Mouse (Mus musculus) ES-Bruce4 (cell line): ENCODE results near the gene Osbpl6. TPM values are rescaled to one million over a fixed set of nuclear protein-coding genes. Genes with fewer than 3 reads are reported as not detected.

Source experiments
- H3K27ac ChIP-seq: 2 replicates; pipeline ENCODE4 v1.5.1; 2012; ENCODE audit warnings: low read length, inconsistent platforms; ENCODE audit not compliant: insufficient read depth
- H3K27me3 ChIP-seq: 2 replicates; pipeline ENCODE4 v1.6.1; 2012; ENCODE audit warnings: mild to moderate bottlenecking, low read length, inconsistent platforms; ENCODE audit not compliant: control insufficient read depth, poor library complexity, insufficient read depth, severe bottlenecking
- H3K36me3 ChIP-seq: 2 replicates; pipeline ENCODE4 v1.6.1; 2012; ENCODE audit warnings: inconsistent platforms, mild to moderate bottlenecking, low read length, moderate library complexity; ENCODE audit not compliant: control insufficient read depth, poor library complexity, insufficient read depth, severe bottlenecking
- H3K4me1 ChIP-seq: one replicate; pipeline ENCODE4 v1.8.1; 2011; ENCODE audit warnings: low read length; ENCODE audit not compliant: control insufficient read depth, insufficient read depth
- H3K4me3 ChIP-seq: 2 replicates; pipeline ENCODE4 v1.5.1; 2011; ENCODE audit warnings: low read depth, mild to moderate bottlenecking, low read length
- H3K9ac ChIP-seq: 2 replicates; pipeline ENCODE4 v1.6.1; 2012; ENCODE audit warnings: low read depth, mild to moderate bottlenecking, inconsistent platforms; ENCODE audit not compliant: poor library complexity, severe bottlenecking
- H3K9me3 ChIP-seq: replicated peaks from 2 replicates; pipeline ENCODE4 v1.6.1; 2012; ENCODE audit warnings: mild to moderate bottlenecking, low read length, inconsistent platforms; ENCODE audit not compliant: control insufficient read depth, poor library complexity, insufficient read depth, severe bottlenecking
- CTCF ChIP-seq: IDR thresholded peaks from one replicate; pipeline ENCODE4 v1.8.1; 2011; ENCODE audit warnings: low read depth, low read length
- EP300 ChIP-seq: IDR thresholded peaks from 2 replicates; pipeline ENCODE4 v1.6.1; 2011; ENCODE audit warnings: low read depth, low read length; ENCODE audit not compliant: insufficient read depth
- POLR2A ChIP-seq: IDR thresholded peaks from one replicate; pipeline ENCODE4 v1.8.1; 2011; ENCODE audit warnings: low read length; ENCODE audit not compliant: insufficient read depth
- polyA plus RNA-seq: library from polyadenylated mRNA; stranded (reverse); fragments of >200 nt; gene quantifications from 2 replicates; pipeline ENCODE4 v1.2.4, GENCODE M21; 2011; ENCODE audit warnings: low read depth; ENCODE audit not compliant: missing spikeins, insufficient read depth, insufficient read length

Gene Osbpl6
- polyA plus RNA-seq, 1 experiment, result 6.6 TPM

DNA sequence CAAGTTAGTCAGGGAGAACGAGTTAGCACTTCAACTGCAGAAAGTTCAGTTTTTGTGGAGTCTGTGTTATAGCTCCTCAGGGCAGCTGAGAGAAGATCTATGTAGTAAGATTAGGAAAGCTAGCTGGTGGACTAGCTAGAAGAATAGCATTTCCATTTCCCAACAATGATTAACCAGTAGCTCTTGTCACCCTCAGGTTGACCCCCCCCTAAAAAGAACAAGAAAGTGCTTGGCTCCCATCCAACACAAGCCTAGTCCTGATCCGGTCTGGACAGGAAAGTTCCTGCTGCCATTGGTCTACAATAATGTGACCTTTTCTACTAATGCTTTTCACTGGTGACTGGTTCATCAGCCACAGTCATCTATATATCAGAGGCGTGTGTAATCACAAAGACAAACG is 157.6 kb downstream of the Osbpl6 start:
- H3K9me3 ChIP-seq, result no peaks in the 10 kb centered on the region
- no peaks in the 10 kb centered on the region for H3K27me3 ChIP-seq
- TF ChIP-seq EP300 (no peak), POLR2A (no peak), CTCF (no peak)
- H3K9ac ChIP-seq, result no peak overlapping the region
- H3K4me3 ChIP-seq, result no peak overlapping the region
- no peak overlapping the region for H3K27ac ChIP-seq
- H3K4me1 ChIP-seq, result no peaks in the 10 kb centered on the region
- H3K36me3 ChIP-seq, result no peaks in the 10 kb centered on the region

DNA sequence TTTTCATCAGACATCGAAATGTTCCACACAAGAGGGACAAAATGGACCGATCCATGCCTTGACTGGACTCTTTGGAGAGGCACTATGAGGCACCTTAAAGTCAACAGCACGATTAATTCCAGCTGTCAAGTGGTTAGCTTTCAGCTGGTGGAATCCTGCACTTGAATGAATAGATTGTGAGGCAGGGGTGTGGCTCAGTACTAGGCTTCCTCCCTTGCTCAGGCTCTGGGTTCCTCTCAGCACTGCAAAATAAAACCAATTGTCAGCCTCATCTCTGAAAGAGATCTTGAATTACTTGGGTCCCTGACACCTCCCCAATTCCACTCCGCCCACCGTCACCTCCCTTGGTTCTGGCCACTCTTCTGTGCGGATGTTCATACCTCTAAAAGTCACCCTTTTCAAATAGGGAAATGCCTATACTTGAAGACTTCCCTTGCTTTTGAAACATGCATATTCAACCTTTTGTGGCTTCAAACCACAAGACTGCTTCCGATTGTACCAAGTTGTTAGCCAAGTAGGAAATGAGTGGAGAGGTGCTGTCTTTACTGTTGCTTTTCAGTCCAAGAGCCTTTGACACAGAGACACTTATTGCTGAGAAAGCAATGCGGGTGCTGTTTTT is 160.7 kb downstream of the Osbpl6 start:
- Histone ChIP-seq H3K4me3 (no peak overlapping the region), H3K36me3 (no peaks in the 10 kb centered on the region), H3K27ac (no peak overlapping the region), H3K9ac (no peak overlapping the region), H3K4me1 (no peaks in the 10 kb centered on the region), H3K27me3 (no peaks in the 10 kb centered on the region), H3K9me3 (no peaks in the 10 kb centered on the region)
- TF ChIP-seq POLR2A (no peak), CTCF (no peak), EP300 (no peak)

DNA sequence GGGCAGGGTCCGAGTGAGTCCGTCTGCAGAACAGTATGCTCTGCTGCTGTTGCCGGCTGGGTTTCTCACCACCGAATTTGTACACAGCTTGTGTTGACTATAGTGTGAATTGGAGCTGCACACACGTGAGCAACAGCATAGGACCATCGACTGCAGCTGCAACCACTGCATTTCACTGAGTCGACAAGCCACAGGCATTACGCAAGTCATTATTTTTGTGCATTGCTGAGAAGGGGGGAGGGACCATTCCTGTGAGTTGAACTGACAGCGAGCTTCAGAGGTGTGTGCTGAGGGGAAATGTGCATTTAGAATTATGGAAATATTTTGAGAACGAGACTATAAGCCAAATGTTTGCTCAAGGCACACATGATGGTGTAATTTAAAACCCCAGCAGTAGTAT is 165.2 kb downstream of the Osbpl6 start:
- Histone ChIP-seq H3K27ac (no peak overlapping the region), H3K27me3 (no peaks in the 10 kb centered on the region), H3K4me3 (no peak overlapping the region), H3K9ac (no peak overlapping the region), H3K36me3 (no peaks in the 10 kb centered on the region), H3K4me1 (no peaks in the 10 kb centered on the region), H3K9me3 (no peaks in the 10 kb centered on the region)
- TF ChIP-seq POLR2A, result no peak
- TF ChIP-seq EP300, result no peak
- TF ChIP-seq CTCF, result no peak

DNA sequence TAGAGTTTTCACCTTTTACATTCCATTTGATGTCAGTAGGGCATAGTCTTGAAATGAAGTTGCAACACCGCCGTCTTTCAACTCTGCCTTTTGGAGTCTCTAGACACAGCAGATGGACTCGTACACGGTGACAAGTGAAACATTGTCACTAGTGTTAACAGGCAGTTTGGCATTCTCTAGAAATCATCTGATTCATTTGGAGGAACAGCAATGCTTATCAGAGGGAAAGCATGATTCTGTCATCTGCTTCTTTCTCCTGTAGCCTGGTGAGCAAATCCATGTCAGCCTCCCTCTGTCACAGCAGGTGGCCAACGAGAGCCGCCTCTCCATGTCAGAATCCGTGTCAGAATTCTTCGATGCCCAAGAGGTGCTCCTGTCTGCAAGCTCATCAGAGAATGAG is 172.6 kb downstream of the Osbpl6 start:
- no peaks in the 10 kb centered on the region for H3K27me3 ChIP-seq
- TF ChIP-seq POLR2A (no peak), CTCF (no peak), EP300 (no peak)
- H3K27ac ChIP-seq, result no peak overlapping the region
- H3K36me3 ChIP-seq, result no peaks in the 10 kb centered on the region
- no peak overlapping the region for H3K9ac ChIP-seq
- H3K4me3 ChIP-seq, result no peak overlapping the region
- H3K9me3 ChIP-seq, result 0 out of 2 replicates have a peak, but pooled peaks cover 6% of the 10 kb centered on the region
- no peaks in the 10 kb centered on the region for H3K4me1 ChIP-seq

DNA sequence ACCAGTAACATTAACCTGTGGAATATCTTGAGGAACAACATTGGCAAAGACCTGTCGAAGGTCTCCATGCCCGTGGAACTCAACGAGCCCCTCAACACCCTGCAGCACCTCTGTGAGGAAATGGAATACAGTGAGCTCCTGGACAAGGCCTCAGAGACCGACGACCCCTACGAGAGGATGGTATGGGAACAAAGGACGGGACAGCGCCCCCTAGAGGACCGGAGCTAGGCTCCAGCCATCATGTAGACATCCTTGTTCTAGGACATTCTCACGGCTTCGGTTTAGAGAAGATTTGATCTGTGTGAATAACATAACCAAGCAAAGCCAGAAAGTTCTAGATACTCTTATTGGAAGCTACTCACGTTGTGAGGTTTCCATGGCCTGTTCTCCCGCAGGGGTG is 178.8 kb downstream of the Osbpl6 start:
- H3K36me3 ChIP-seq, result no peaks in the 10 kb centered on the region
- 0 out of 2 replicates have a peak, but pooled peaks cover 6% of the 10 kb centered on the region for H3K9me3 ChIP-seq
- no peak overlapping the region for H3K4me3 ChIP-seq
- H3K4me1 ChIP-seq, result no peaks in the 10 kb centered on the region
- H3K27me3 ChIP-seq, result no peaks in the 10 kb centered on the region
- TF ChIP-seq CTCF, result peak; percentile 10
- TF ChIP-seq POLR2A, result no peak
- H3K9ac ChIP-seq, result no peak overlapping the region
- H3K27ac ChIP-seq, result no peak overlapping the region

DNA sequence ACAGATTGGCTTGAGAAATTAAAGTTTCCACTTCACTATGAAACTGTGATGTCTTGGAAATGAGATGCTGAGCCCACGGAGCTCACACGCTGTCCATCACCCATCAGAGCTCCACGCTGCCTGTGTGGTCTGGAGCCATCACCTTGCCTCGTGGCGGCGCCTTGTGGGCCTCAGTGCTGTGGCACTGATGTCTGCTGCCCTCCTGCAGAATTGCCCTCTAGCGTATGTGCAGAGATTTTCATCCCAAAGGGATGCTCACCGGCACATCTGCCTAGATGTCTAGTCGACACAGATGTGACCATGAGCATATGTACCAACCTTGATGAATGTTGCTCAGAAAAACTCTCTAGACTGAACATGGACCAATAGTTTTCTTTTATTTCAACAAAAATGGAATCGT is 180.6 kb downstream of the Osbpl6 start:
- TF ChIP-seq EP300 (no peak), CTCF (no peak), POLR2A (no peak)
- H3K9me3 ChIP-seq, result 0 out of 2 replicates have a peak, but pooled peaks cover 6% of the 10 kb centered on the region
- H3K4me3 ChIP-seq, result no peak overlapping the region
- no peaks in the 10 kb centered on the region for H3K4me1 ChIP-seq
- no peak overlapping the region for H3K27ac ChIP-seq
- no peaks in the 10 kb centered on the region for H3K27me3 ChIP-seq
- no peak overlapping the region for H3K9ac ChIP-seq
- no peaks in the 10 kb centered on the region for H3K36me3 ChIP-seq
